ENCODE assay signal across 9 mouse cellular contexts in genomic region chr2:31950966-31951365, GRCm38 (mm10). TPM values are rescaled to one million over a fixed set of nuclear protein-coding genes. Genes with fewer than 3 reads are reported as not detected.
DNase-seq lines count a peak whose midpoint lies in the region; ATAC-seq and TF ChIP-seq lines count a peak whose summit lies in the region.
"Had no signal": no experiment of that assay in that cellular context is flagged by ENCODE, and none has a peak within 500 bp of the region (broad histone marks: within the 10 kb centered on the region; RNA-seq: fewer than 3 reads in every experiment).

No protein-coding gene starts in this region.

- no peak for TF ChIP-seq POLR2A in cerebellum, adult 2 months (IDR thresholded peaks at IDR 0.05; ENCODE audit: borderline replicate concordance, insufficient read depth, low read length)

- peak overlapping the region; percentile 98 for H3K4me2 ChIP-seq in heart, embryonic 12.5 days
- H3K4me2 ChIP-seq in forebrain, embryonic 11.5 days (ENCODE audit: low read depth, low read length, severe bottlenecking): peak overlapping the region; percentile 94
- H3K4me2 ChIP-seq in limb, embryonic 13.5 days (replicated peaks): peak overlapping the region; percentile 89

- peak overlapping the region; percentile 82 for H3K4me3 ChIP-seq in heart, embryonic 12.5 days
- peak overlapping the region; percentile 84 for H3K4me3 ChIP-seq in E14TG2a.4 (replicated peaks; ENCODE audit: low read length)
- H3K4me3 ChIP-seq in forebrain, embryonic 11.5 days (ENCODE audit: low read depth, low read length): peak overlapping the region; percentile 76
- peak overlapping the region; percentile 80 for H3K4me3 ChIP-seq in limb, embryonic 13.5 days
- H3K4me3 ChIP-seq in cerebellum, adult 2 months (replicated peaks; ENCODE audit: insufficient read depth, low read depth, low read length): no peak overlapping the region

- WGBS in heart, embryonic 12.5 days: 25% methylated on average over 9 of the region's 9 CpGs
- 23% methylated on average over 9 of the region's 9 CpGs for WGBS in forebrain, embryonic 11.5 days
- WGBS in limb, embryonic 13.5 days: 12% methylated on average over 9 of the region's 9 CpGs
- WGBS in cerebellum, adult 2 months: 49% methylated on average over 9 of the region's 9 CpGs

- H3K27me3 ChIP-seq in heart, embryonic 12.5 days (replicated peaks): peaks cover 4% of the 10 kb centered on the region; the same call in 1 of the 2 replicates
- peaks cover 69% of the 10 kb centered on the region for H3K27me3 ChIP-seq in E14TG2a.4 (ENCODE audit: insufficient read depth, low read length)
- no peaks in the 10 kb centered on the region for H3K27me3 ChIP-seq in forebrain, embryonic 11.5 days (ENCODE audit: control insufficient read depth, insufficient read depth, low read length)
- H3K27me3 ChIP-seq in limb, embryonic 13.5 days: no peaks in the 10 kb centered on the region
- peaks cover 6% of the 10 kb centered on the region; the same call in 1 of the 2 replicates for H3K27me3 ChIP-seq in cerebellum, adult 2 months (ENCODE audit: control insufficient read depth, insufficient read depth, low read length)

- intact Hi-C loops in heart, postnatal 36 days (cut with DNase I): no loop called here

- TF ChIP-seq CTCF in E14TG2a.4 (conservative IDR thresholded peaks at IDR 0.05; ENCODE audit: low read length): no peak
- TF ChIP-seq CTCF in cerebellum, adult 2 months (IDR thresholded peaks at IDR 0.05; ENCODE audit: borderline replicate concordance, insufficient read depth, low read depth, low read length): no peak

- H3K4me1 ChIP-seq in heart, embryonic 12.5 days (replicated peaks): peaks cover 48% of the 10 kb centered on the region
- H3K4me1 ChIP-seq in E14TG2a.4 (replicated peaks; ENCODE audit: low read depth, low read length): peaks cover 36% of the 10 kb centered on the region
- H3K4me1 ChIP-seq in forebrain, embryonic 11.5 days (replicated peaks; ENCODE audit: control insufficient read depth, insufficient read depth, low read length): peaks cover 6% of the 10 kb centered on the region; the same call in 1 of the 2 replicates
- H3K4me1 ChIP-seq in limb, embryonic 13.5 days: peaks cover 25% of the 10 kb centered on the region
- H3K4me1 ChIP-seq in cerebellum, adult 2 months (ENCODE audit: control insufficient read depth, insufficient read depth, low read length): peaks cover 16% of the 10 kb centered on the region

- H3K9me3 ChIP-seq in heart, embryonic 12.5 days (replicated peaks): no peaks in the 10 kb centered on the region
- H3K9me3 ChIP-seq in E14TG2a.4 (ENCODE audit: low read length): no peaks in the 10 kb centered on the region
- no peaks in the 10 kb centered on the region for H3K9me3 ChIP-seq in forebrain, embryonic 11.5 days (ENCODE audit: control insufficient read depth, low read length)
- no peaks in the 10 kb centered on the region for H3K9me3 ChIP-seq in limb, embryonic 13.5 days

- ATAC-seq in heart, embryonic 12.5 days (ENCODE audit: insufficient number of reproducible peaks, low FRiP score): no peak
- no peak for ATAC-seq in forebrain, embryonic 11.5 days (replicated peaks; ENCODE audit: low FRiP score)
- no peak for ATAC-seq in limb, embryonic 13.5 days (ENCODE audit: low FRiP score, low read depth)

- no peak overlapping the region for H3K27ac ChIP-seq in heart, embryonic 12.5 days (ENCODE audit: poor library complexity, severe bottlenecking)
- no peak overlapping the region for H3K27ac ChIP-seq in forebrain, embryonic 11.5 days (ENCODE audit: low read depth, low read length)
- no peak overlapping the region for H3K27ac ChIP-seq in limb, embryonic 13.5 days
- H3K27ac ChIP-seq in cerebellum, adult 2 months (ENCODE audit: insufficient read depth, low read length): no peak overlapping the region

- peak overlapping the region; percentile 89 for H3K9ac ChIP-seq in heart, embryonic 12.5 days
- H3K9ac ChIP-seq in forebrain, embryonic 11.5 days (ENCODE audit: low read length): peak overlapping the region; percentile 88
- H3K9ac ChIP-seq in limb, embryonic 13.5 days: peak overlapping the region; percentile 82

- no peak for DNase-seq in heart, postnatal 36 days
- peak; percentile 53 for DNase-seq in forebrain, embryonic 11.5 days (ENCODE audit: low spot score)
- DNase-seq in spleen, postnatal 10 days (ENCODE audit: low spot score in 2 of 2): no peak
- DNase-seq in cerebellum, adult 2 months: no peak
- DNase-seq in retina, embryonic 14.5 days (ENCODE audit: low spot score): no peak
- DNase-seq: heart, postnatal 4 days had no signal

- H3K36me3 ChIP-seq in heart, embryonic 12.5 days: no peaks in the 10 kb centered on the region
- no peaks in the 10 kb centered on the region for H3K36me3 ChIP-seq in E14TG2a.4 (ENCODE audit: insufficient read depth, low read length)
- H3K36me3 ChIP-seq in forebrain, embryonic 11.5 days (ENCODE audit: control insufficient read depth, insufficient read depth, low read length): no peaks in the 10 kb centered on the region; the same call in 1 of the 2 replicates
- H3K36me3 ChIP-seq in limb, embryonic 13.5 days: peaks cover 15% of the 10 kb centered on the region; the same call in 1 of the 2 replicates

RNA-seq across cellular contexts. Expression of gene Aif1l, which starts 1.0 kb away (rescaled TPM):
- 80.5 and 81.6 TPM in 2 replicates for polyA plus RNA-seq in heart, embryonic 12.5 days (2016; fragmentation: Nextera tagmentation; extraction: Ambion mirVana)
- 1 to 10 TPM; 1.6 to 3.2 TPM for total RNA-seq in heart, postnatal 36 days (2021)
- polyA plus RNA-seq in forebrain, embryonic 11.5 days (2014; fragmentation: Nextera tagmentation; extraction: Ambion mirVana): 78.3 and 79.6 TPM in 2 replicates
- 50.3 and 54.3 TPM in 2 replicates for polyA plus RNA-seq in limb, embryonic 13.5 days (2015; fragmentation: Nextera tagmentation; extraction: Ambion mirVana)
- polyA plus RNA-seq in cerebellum, adult 2 months (2012; rRNA removed): 11.7 and 14.1 TPM in 2 replicates

RNA-seq across cellular contexts. Expression of gene Nup214, which starts 23.3 kb away (rescaled TPM):
- 59.8 and 63.4 TPM in 2 replicates for polyA plus RNA-seq in heart, embryonic 12.5 days (2016; fragmentation: Nextera tagmentation; extraction: Ambion mirVana)
- total RNA-seq in heart, postnatal 36 days (2021): 10 to 100 TPM; 33.4 to 34.5 TPM
- polyA plus RNA-seq in forebrain, embryonic 11.5 days (2014; fragmentation: Nextera tagmentation; extraction: Ambion mirVana): 76.0 and 81.8 TPM in 2 replicates
- 112 and 114 TPM in 2 replicates for polyA plus RNA-seq in limb, embryonic 13.5 days (2015; fragmentation: Nextera tagmentation; extraction: Ambion mirVana)
- 43.7 and 47.0 TPM in 2 replicates for polyA plus RNA-seq in cerebellum, adult 2 months (2012; rRNA removed)
